Comparison of ENCODE assay signal across 10 mouse cellular contexts in the genomic region with DNA sequence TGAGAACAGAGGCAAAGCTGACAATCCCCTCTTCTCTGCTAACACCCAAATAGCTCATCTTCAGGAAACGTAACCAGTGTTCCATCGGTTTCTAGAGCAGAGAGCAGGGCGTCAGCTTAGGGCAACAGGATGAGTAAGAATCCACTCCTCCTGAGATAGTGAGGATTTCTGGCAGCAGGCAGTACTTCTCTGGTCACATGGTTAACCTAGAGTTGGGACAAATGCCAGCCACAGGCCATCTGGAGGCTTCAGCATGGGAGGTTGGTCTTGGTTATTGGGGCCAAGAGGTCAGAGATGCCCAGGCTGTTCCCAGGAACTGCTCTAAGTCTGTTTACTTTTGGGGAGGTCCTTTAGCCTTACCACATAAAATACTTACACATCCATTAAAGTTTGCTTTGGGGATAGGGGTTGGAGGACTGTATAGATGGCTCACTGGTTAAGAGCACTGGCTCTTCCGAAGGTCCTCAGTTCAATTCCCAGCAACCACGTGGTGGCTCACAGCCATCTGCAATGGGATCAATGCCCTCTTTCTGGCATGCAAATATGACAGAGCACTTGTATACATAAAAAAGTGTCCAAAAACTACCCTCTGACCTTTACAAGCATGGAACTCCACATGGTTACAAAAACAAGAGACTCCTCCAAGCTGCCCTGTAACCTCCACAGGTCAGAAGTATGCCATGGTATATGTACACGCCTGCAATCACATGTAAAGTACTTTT. TPM values are rescaled to one million over a fixed set of nuclear protein-coding genes. Genes with fewer than 3 reads are reported as not detected.
DNase-seq lines count a peak whose midpoint lies in the region; ATAC-seq and TF ChIP-seq lines count a peak whose summit lies in the region.
"Had no signal": no experiment of that assay in that cellular context is flagged by ENCODE, and none has a peak within 500 bp of the region (broad histone marks: within the 10 kb centered on the region; RNA-seq: fewer than 3 reads in every experiment).

No protein-coding gene starts in this region.

- no peaks in the 10 kb centered on the region for H3K27me3 ChIP-seq in kidney, adult 2 months (replicated peaks; ENCODE audit: control insufficient read depth, insufficient read depth, low read length)
- H3K27me3 ChIP-seq: lung, embryonic 15.5 days had no signal

- H3K27ac ChIP-seq in kidney, adult 2 months (ENCODE audit: insufficient read depth, low read depth, low read length), result no peak overlapping the region
- H3K27ac ChIP-seq: lung, embryonic 15.5 days had no signal

- no peak for ATAC-seq in granulocyte monocyte progenitor cell, adult 5-6 weeks (replicated peaks; ENCODE audit: poor library complexity, severe bottlenecking)

- no peaks in the 10 kb centered on the region for H3K4me1 ChIP-seq in kidney, adult 2 months (ENCODE audit: control insufficient read depth, insufficient read depth, low read length)
- H3K4me1 ChIP-seq: lung, embryonic 15.5 days had no signal

- 53% methylated on average over 6 of the region's 6 CpGs for WGBS in kidney, adult 2 months

- TF ChIP-seq POLR2A in kidney, adult 2 months (IDR thresholded peaks at IDR 0.05; ENCODE audit: low read depth, low read length), result no peak

- H3K36me3 ChIP-seq in kidney, adult 2 months (ENCODE audit: control insufficient read depth, insufficient read depth, low read length), result peaks cover 10% of the 10 kb centered on the region

- DNase-seq in urinary bladder, postnatal 14 days (ENCODE audit: low spot score), result peak; percentile 50
- no peak for DNase-seq in urinary bladder, postnatal 25 days (ENCODE audit: low spot score)
- DNase-seq in cerebellum, adult 8-10 months, result peak; percentile 87
- DNase-seq in kidney, adult 2 months, result peak; percentile 75
- peak; percentile 41 for DNase-seq in yolk sac, embryonic 10.5 days (ENCODE audit: low spot score)
- no peak for DNase-seq in gastrocnemius, postnatal 4 days (ENCODE audit: low spot score in 2 of 2)
- no peak for DNase-seq in gastrocnemius, postnatal 25 days
- DNase-seq: right cerebral cortex, postnatal 25 days had no signal

- no peak for TF ChIP-seq CTCF in kidney, adult 2 months (conservative IDR thresholded peaks at IDR 0.05; ENCODE audit: insufficient read depth, insufficient read length, low read depth, low read length)

- no peak overlapping the region for H3K4me3 ChIP-seq in kidney, adult 2 months (ENCODE audit: insufficient read depth, low read depth, low read length)
- H3K4me3 ChIP-seq: lung, embryonic 15.5 days had no signal

RNA-seq across cellular contexts. Expression of a gene that starts 9.4 kb away (rescaled TPM):
- polyA plus RNA-seq in kidney, adult 2 months (2012; rRNA removed), result 56.7 and 60.3 TPM in 2 replicates
- total RNA-seq in granulocyte monocyte progenitor cell, adult 5-6 weeks (2014; fragmentation: Nextera tagmentation), result 179 and 198 TPM in 2 replicates
- total RNA-seq in granulocyte monocyte progenitor cell, adult 5-6 weeks (2017), result 133 and 181 TPM in 2 replicates
- 10 to 100 TPM; 42.9 to 43.8 TPM for total RNA-seq in gastrocnemius, postnatal 4 days (2021)
- 10 to 100 TPM; 39.2 to 47.9 TPM for total RNA-seq in gastrocnemius, postnatal 25 days (2021)

RNA-seq across cellular contexts. Expression of a gene that starts 32.4 kb away (rescaled TPM):
- polyA plus RNA-seq in kidney, adult 2 months (2012; rRNA removed), result 4.2 and 5.1 TPM in 2 replicates
- 6.8 and 7.2 TPM in 2 replicates for total RNA-seq in granulocyte monocyte progenitor cell, adult 5-6 weeks (2014; fragmentation: Nextera tagmentation)
- 1.6 and 3.9 TPM in 2 replicates for total RNA-seq in granulocyte monocyte progenitor cell, adult 5-6 weeks (2017)
- 1 to 10 TPM; 2.2 to 2.6 TPM for total RNA-seq in gastrocnemius, postnatal 4 days (2021)
- total RNA-seq in gastrocnemius, postnatal 25 days (2021), result under 1 TPM; 0.33 to 0.64 TPM

RNA-seq across cellular contexts. Expression of a gene that starts 46.4 kb away (rescaled TPM):
- polyA plus RNA-seq in kidney, adult 2 months (2012; rRNA removed), result 39.0 and 61.4 TPM in 2 replicates
- 17.7 and 25.9 TPM in 2 replicates for total RNA-seq in granulocyte monocyte progenitor cell, adult 5-6 weeks (2014; fragmentation: Nextera tagmentation)
- 10.8 and 22.0 TPM in 2 replicates for total RNA-seq in granulocyte monocyte progenitor cell, adult 5-6 weeks (2017)
- total RNA-seq in gastrocnemius, postnatal 4 days (2021), result 1 to 10 TPM; 4.4 to 5.2 TPM
- 1 to 10 TPM; 3.4 to 3.9 TPM for total RNA-seq in gastrocnemius, postnatal 25 days (2021)

Comparison
In these comparisons a context has a peak if more than half of its experiments do, and no peak if none do; other contexts are left out.
1. DNase-seq: peak in urinary bladder, postnatal 14 days (single experiment), cerebellum, adult 8-10 months (single experiment), kidney, adult 2 months (single experiment) and yolk sac, embryonic 10.5 days (single experiment); none in urinary bladder, postnatal 25 days (single experiment), gastrocnemius, postnatal 4 days (0 of 2) and gastrocnemius, postnatal 25 days (single experiment).